Mouse (Mus musculus) brain, embryonic 14.5 days (tissue): ENCODE measurements around the gene Il27ra.

Experiments used
- CTCF ChIP-seq: fragments of 200-500 bp; IDR thresholded peaks from 2 replicates; pipeline ENCODE4 v1.5.1; 2012; ENCODE audit warnings: inconsistent platforms, mild to moderate bottlenecking, moderate library complexity, borderline replicate concordance; ENCODE audit not compliant: insufficient read depth, insufficient read length; ENCODE audit errors: extremely low read depth
- POLR2A ChIP-seq: fragments of 200-500 bp; IDR thresholded peaks from 2 replicates; pipeline ENCODE4 v1.6.1; 2012; ENCODE audit warnings: mild to moderate bottlenecking, inconsistent platforms, borderline replicate concordance; ENCODE audit not compliant: poor library complexity, insufficient read depth, insufficient read length, severe bottlenecking; ENCODE audit errors: extremely low read depth

- TF ChIP-seq POLR2A (no peak), CTCF (no peak)
Measured at GRCm38 (mm10) chr8:84038015-84038414, 4.4 kb downstream of the Il27ra start.
